Mouse (Mus musculus): ENCODE measurements around the gene Kcne1.
A peak's percentile ranks its signal among the peaks of the same experiment; 100 is the strongest.

Gene Kcne1

DNA sequence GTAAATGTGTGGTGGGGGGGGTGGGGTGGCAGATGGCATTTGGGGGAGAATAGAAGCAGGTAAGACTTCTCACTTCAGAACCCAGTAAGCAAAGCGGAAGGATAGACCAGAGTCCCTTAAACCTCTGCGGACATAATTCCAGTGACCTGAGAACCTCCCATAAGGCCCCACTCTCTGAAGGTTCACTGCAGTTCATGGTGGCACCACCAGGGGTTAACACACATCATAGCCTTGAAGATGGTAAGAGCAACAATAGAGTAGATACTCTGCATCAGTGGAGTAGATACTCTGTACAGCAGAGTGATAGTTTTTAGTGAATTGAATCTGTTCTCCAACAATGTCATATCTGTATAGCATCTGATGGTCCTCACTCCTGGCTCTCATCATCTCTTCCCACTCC is 53.7 kb downstream of the Kcne1 start:
- no peak for DNase-seq (ENCODE audit: low read depth, low spot score)

DNA sequence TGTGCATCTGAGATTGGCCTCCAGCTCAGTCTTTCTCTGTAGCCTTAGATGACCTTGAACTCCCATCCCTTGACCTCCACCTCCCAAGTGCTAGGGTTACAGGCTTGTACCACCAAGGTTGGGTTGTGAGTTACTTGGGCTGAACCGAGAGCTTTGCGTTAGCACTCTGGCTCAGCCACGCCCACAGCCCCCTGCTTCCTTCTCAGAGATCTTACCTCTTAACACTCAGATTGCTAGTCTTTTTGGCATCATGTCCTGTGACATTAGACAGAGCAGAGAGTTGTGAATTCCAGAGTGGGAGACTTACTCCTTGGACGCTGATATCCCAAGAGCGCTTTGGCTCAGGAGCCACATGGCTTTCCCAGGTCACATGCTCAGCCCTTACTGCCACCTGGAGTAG is 56.8 kb downstream of the Kcne1 start:
- no peak for DNase-seq (ENCODE audit: low read depth, low spot score)

DNA sequence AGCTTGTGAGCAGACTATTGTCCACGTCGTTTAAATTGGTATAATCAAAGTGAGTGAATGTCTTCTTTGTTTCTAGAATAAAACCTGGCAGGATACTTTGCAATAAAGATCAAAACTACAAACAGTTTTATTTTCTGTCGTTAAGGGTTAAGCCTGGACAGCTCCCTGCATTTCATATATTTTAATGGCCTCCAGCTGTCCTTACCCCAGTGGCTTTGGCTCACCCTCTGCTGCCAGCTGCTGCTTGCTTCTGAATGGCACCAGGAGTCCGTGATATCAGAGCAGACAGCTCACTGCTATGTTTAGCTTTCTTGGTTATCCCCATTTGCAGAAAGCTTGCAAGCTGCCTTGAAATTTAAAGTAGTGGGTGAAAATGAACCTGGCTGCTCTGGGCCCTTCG is 57.3 kb downstream of the Kcne1 start:
- DNase-seq (ENCODE audit: low read depth, low spot score): peak; percentile 24

DNA sequence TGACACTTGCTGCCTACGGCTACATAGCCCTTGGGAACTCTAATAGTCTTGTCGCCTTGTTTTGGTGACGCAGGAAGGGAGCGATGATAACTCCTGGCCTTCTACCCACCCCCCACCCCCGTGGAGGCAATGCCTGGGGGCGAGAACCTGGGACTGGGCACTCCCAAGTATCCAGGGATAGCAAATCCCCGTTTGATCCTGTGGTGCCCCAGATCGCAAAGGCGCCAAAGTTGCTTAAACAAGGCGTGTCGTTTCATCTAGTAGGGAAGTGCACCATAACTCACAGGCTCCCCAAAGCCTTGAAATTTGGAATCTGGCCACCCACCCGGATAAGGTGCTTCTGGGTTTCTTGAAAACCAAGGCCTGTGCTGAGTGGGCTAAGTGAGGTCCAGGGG is 57.9 kb downstream of the Kcne1 start:
- no peak for DNase-seq (ENCODE audit: low read depth, low spot score)

DNA sequence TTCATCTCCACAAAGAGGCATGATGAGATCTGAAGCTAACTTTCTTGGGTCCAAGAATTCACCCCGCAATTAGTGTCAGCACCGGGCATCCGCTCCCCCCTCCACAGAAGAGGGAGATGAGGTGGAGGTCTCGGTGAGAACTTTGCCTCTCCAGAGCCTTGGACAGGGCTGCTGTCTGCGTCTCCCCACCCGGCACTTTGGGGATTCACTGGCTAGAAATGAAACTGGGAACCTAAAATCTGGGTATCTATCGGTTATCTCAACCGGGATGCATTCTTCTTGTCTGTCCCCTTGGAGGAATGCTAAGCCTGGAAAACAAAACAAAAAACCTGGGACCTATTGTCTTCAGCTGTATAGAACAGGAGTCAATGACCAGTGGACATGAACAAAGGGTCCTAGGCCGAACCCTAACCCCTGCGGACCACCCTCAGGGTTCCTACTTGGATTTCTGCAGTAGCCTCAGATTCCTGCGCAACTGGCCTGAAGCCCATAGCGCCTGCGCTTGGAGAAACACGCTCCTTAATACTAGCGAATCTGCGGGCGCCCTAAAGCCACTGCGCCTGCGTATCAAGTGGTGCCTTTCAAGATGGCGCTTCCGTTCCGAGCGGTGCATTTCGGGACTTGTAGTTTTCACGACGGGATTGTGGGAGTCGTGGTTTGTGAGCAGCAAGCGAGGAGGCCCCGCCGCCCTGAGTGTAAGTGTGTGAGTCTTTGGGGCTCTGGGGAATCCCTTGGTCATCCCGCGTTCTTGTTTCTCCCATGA is 58.4 kb downstream of the Kcne1 start, which contains the start of gene Smim11:
Smim11 (plus strand) TSS at position 638 of the 763 bp plus-strand sequence.
- DNase-seq (ENCODE audit: low read depth, low spot score): peak; percentile 99
